Mouse (Mus musculus) heart, embryonic 14.5 days (tissue): ENCODE data around the gene Lhfpl2. TPM values are rescaled to one million over a fixed set of nuclear protein-coding genes. Genes with fewer than 3 reads are reported as not detected.
"Not testable (repeated sequence)": the region's sequence is repeated elsewhere in the genome, so short reads cannot be mapped to it uniquely, and the experiment has no call there.

Experiments used
- ATAC-seq: fragments of 200-750 bp; cut with Nextera tagmentation; 2 replicates; pipeline ENCODE4 v1.8.0; 2017; ENCODE audit warnings: low read depth, moderate TSS enrichment; ENCODE audit not compliant: insufficient number of reproducible peaks, insufficient read depth, low FRiP score
- H3K27ac ChIP-seq, 2 experiments: fragments of 200-500 bp in 1 of 2; fragments of 300-500 bp in 1 of 2; sonication (generic) in 1 of 2; replicated peaks in 1 of 2; 2 replicates each; pipeline ENCODE4 v1.5.1; 2012 to 2014; ENCODE audit warnings: low read depth in 2 of 2, low read length in 2 of 2, control low read depth in 1 of 2, mild to moderate bottlenecking in 1 of 2, mixed read lengths in 1 of 2; ENCODE audit not compliant: control insufficient read depth in 1 of 2, insufficient read depth in 1 of 2
- H3K27me3 ChIP-seq: fragments of 300-500 bp; sonication (generic); 2 replicates; pipeline ENCODE4 v1.6.1; 2014; ENCODE audit warnings: mild to moderate bottlenecking, low read length, control low read depth; ENCODE audit not compliant: control insufficient read depth, insufficient read depth
- H3K36me3 ChIP-seq: fragments of 300-500 bp; sonication (generic); 2 replicates; pipeline ENCODE4 v1.6.1; 2014; ENCODE audit warnings: mild to moderate bottlenecking, control low read depth, low read length, mixed read lengths; ENCODE audit not compliant: control insufficient read depth, insufficient read depth
- H3K4me1 ChIP-seq, 2 experiments: fragments of 200-500 bp in 1 of 2; fragments of 300-500 bp in 1 of 2; sonication (generic) in 1 of 2; 2 replicates each; pipeline ENCODE4 v1.6.1; 2012 to 2014; ENCODE audit warnings: low read length in 2 of 2, control low read depth in 1 of 2, mixed read lengths in 1 of 2; ENCODE audit not compliant: control insufficient read depth in 2 of 2, insufficient read depth in 2 of 2
- H3K4me2 ChIP-seq: fragments of 300-500 bp; sonication (generic); 2 replicates; pipeline ENCODE4 v1.6.1; 2014; ENCODE audit warnings: mild to moderate bottlenecking, low read length
- H3K4me3 ChIP-seq, 2 experiments: fragments of 200-500 bp in 1 of 2; fragments of 300-500 bp in 1 of 2; sonication (generic) in 1 of 2; 2 replicates each; pipeline ENCODE4 v1.5.1; 2012 to 2014; ENCODE audit warnings: low read length in 2 of 2, mild to moderate bottlenecking in 2 of 2, control low read depth in 1 of 2, low read depth in 1 of 2, moderate library complexity in 1 of 2; ENCODE audit not compliant: control insufficient read depth in 1 of 2, insufficient read depth in 1 of 2
- H3K9ac ChIP-seq: fragments of 300-500 bp; sonication (generic); 2 replicates; pipeline ENCODE4 v1.6.1; 2014; ENCODE audit warnings: mild to moderate bottlenecking, low read length
- H3K9me3 ChIP-seq: fragments of 300-500 bp; sonication (generic); 2 replicates; pipeline ENCODE4 v1.6.1; 2016; ENCODE audit warnings: low read length, control low read depth; ENCODE audit not compliant: control insufficient read depth
- WGBS: fragments of 180-500 bp; shearing (Covaris S2); extraction: QIAGEN DNeasy Blood & Tissue Kit; methylation state at CpG from one replicate; pipeline ENCODE4 v1.1.7; 2014; 5-methylcytosine and 5-hydroxymethylcytosine counted together
- polyA plus RNA-seq: library from polyadenylated mRNA; unstranded; fragments of >200 nt; fragmentation: Nextera tagmentation; extraction: Ambion mirVana; gene quantifications from 2 replicates; pipeline ENCODE4 v1.2.1, GENCODE M21; 2014

The Lhfpl2 gene
- 19.0 and 21.8 TPM in 2 replicates for polyA plus RNA-seq

GRCm38 (mm10) chr13:94057563-94058560, at the start of gene Lhfpl2:
Gene Lhfpl2, plus strand, starts transcription at chr13:94057796.
- Histone ChIP-seq H3K36me3 (no peaks in the 10 kb centered on the region), H3K27ac (peak within 1 kb of the TSS; percentile 27 to 88; a peak in 3 of 4 replicates), H3K9me3 (no peaks in the 10 kb centered on the region), H3K9ac (peak within 1 kb of the TSS; percentile 92), H3K27me3 (no peaks in the 10 kb centered on the region), H3K4me2 (peak within 1 kb of the TSS; percentile 96), H3K4me1 (peaks cover 3 to 17% of the 10 kb centered on the region in 2 experiments; a peak in 3 of 4 replicates), H3K4me3 (peak within 1 kb of the TSS; percentile 74 to 89)
- peak; percentile 80 for ATAC-seq
- under 1% methylated on average over 85 of the region's 85 CpGs for WGBS

DNA sequence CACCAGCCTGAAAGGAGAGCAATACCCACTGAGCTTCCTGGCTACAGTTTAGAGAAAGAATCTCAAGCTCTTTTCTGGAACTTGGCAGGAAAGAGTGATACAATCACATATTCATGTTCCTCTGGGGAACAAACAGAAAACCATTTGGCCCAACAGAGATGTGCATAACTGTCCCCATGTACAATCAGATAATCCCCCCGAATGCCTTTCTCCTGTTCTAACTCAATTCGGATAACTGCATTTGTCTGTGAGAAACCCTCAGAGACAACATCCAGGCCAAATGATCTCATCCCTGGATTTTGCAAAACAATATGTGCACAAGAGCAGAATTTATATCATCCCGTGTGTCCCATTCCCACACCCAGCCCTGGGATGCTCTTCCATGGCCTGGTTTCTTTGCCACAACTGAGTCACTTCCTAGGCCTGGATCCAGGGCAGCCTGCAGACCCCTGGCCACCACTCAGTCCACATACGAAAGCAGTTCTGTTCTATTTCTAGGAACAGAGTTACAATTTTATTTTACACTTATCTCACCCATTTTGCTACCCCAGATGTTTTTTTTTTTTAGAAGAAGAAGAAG, 45.5 kb upstream of the Lhfpl2 start:
- WGBS, result 75% methylated on average over 4 of the region's 4 CpGs
- Histone ChIP-seq H3K4me3 (no peak overlapping the region), H3K9ac (no peak overlapping the region), H3K36me3 (no peaks in the 10 kb centered on the region), H3K27ac (no peak overlapping the region), H3K27me3 (no peaks in the 10 kb centered on the region), H3K4me1 (no peaks in the 10 kb centered on the region), H3K9me3 (no peaks in the 10 kb centered on the region), H3K4me2 (no peak overlapping the region)
- ATAC-seq, result no peak

DNA sequence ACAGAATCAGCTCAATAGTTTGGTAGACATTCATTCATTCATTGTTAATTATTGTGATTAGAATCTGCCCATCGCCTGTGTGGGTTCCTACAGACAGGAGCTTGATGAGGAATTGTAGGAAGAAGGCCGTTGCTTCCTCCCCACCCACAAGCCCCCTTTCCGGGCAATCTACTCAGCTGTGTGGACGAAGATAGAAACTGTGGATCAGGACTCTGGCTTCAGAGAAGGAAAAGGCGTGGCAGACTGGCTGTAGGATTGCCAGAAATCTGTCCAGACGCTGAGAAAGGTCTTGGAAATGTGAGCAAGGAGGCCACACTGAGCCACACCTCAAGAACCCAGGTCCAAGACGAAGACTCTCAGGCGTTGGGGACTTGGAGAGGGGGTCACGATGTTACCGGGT, 43.6 kb upstream of the Lhfpl2 start:
- no peak for ATAC-seq
- no peaks in the 10 kb centered on the region for H3K9me3 ChIP-seq
- H3K4me3 ChIP-seq, result no peak overlapping the region
- 73% methylated on average over 10 of the region's 10 CpGs for WGBS
- no peak overlapping the region for H3K4me2 ChIP-seq
- no peaks in the 10 kb centered on the region for H3K4me1 ChIP-seq
- no peaks in the 10 kb centered on the region for H3K27me3 ChIP-seq
- H3K36me3 ChIP-seq, result no peaks in the 10 kb centered on the region
- H3K27ac ChIP-seq, result no peak overlapping the region
- H3K9ac ChIP-seq, result no peak overlapping the region

DNA sequence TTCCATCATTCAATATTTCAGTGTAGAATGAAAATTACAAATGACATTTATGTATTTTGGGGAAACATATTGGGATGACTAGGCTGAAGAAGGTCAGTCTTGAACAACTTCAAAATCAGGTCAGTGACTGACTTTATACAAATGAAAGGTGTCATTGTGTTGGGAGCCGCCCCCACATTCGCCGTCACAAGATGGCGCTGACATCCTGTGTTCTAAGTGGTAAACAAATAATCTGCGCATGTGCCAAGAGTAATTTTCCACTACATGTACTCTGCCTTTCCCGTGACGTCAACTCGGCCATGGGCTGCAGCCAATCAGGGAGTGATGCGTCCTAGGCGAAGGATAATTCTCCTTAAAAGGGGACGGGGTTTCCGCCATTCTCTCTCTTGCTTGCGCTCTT, 33.0 kb upstream of the Lhfpl2 start:
- ATAC-seq, H3K27ac ChIP-seq, H3K4me1 ChIP-seq, H3K36me3 ChIP-seq, H3K4me3 ChIP-seq, H3K9me3 ChIP-seq, H3K4me2 ChIP-seq, H3K27me3 ChIP-seq, H3K9ac ChIP-seq: not testable (repeated sequence)
- 66% methylated on average over 8 of the region's 13 CpGs for WGBS

DNA sequence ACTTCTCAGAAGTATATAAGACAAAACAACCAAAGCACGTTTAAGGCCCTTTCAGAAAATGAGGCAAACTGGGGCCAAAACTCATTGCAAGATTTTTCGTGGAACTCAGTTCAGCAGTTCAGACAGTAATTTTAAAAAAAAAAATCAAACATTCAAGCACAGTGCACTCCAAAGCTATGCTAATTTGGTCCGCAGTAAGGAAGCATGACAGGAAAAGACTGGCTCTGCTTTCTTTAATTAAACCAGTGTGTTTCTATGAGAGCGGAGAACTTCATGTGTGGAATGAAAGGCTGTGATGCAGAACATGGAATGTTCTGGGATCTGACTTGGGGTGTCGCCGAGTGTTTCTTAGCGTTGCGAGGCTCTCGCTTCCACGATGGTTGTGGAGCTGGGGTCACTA, 28.4 kb upstream of the Lhfpl2 start:
- Histone ChIP-seq H3K9me3 (0 out of 2 replicates have a peak, but pooled peaks cover 2% of the 10 kb centered on the region), H3K4me2 (no peak overlapping the region), H3K36me3 (no peaks in the 10 kb centered on the region), H3K4me3 (no peak overlapping the region), H3K27me3 (no peaks in the 10 kb centered on the region), H3K27ac (no peak overlapping the region), H3K9ac (no peak overlapping the region), H3K4me1 (no peaks in the 10 kb centered on the region)
- ATAC-seq, result no peak
- 88% methylated on average over 10 of the region's 10 CpGs for WGBS

DNA sequence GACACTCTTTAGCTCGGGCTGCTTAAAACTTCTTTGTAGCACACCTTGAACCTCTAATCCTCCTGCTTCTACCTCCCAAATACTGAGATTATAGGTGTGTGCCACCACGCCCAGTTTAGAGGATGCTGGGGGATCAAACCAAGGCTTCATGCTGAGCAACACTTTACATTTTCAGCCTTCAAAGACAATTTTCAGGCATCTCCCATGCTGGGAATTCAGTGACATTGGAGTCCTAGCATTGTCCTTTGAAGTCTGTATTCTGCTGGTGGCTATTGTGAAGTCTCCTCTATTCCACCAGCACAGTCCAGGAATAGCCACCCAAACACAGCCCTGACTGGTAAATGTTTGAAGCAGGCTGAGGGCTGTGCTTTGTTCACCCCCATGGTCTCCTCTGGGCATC, 27.0 kb upstream of the Lhfpl2 start:
- Histone ChIP-seq H3K9me3 (0 out of 2 replicates have a peak, but pooled peaks cover 2% of the 10 kb centered on the region), H3K4me2 (no peak overlapping the region), H3K27me3 (no peaks in the 10 kb centered on the region), H3K4me1 (no peaks in the 10 kb centered on the region), H3K27ac (no peak overlapping the region), H3K4me3 (no peak overlapping the region), H3K36me3 (no peaks in the 10 kb centered on the region), H3K9ac (no peak overlapping the region)
- 86% methylated on average over 2 of the region's 2 CpGs for WGBS
- ATAC-seq, result no peak

DNA sequence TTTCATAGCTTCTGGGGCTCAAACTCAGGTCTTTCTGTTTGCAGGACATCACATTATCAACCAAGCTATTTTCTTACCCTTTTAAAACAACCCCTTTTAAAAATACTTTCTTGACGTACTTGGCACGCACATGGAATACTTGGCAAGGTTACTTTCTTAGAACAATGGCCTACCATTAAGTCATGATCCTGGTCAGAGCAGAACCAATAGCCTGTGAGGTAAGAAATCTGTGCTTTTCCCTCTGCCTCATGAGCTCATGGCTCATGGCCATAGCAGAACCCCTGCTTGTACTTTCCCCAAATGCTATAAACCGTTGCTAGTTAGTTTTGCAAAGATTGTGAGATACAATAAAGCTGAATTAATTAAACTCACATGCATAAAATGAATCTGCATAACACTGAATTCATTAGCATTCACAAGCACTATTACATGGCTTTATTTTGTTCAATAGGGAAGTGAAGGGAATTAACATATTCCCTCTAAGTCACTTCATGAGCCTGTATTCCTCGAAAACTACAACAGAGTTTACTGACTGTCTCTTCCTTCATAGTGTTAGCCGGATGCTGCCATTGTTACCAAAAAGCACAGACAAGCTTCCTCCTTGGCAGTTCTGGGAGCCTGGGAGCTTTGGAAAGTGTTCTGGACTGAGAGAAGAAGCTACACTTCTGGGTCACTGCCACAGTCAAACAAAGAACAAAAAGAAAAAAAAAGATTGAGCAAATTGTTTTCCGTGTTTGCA, 20.1 kb upstream of the Lhfpl2 start:
- H3K9me3 ChIP-seq, result 0 out of 2 replicates have a peak, but pooled peaks cover 2% of the 10 kb centered on the region
- no peaks in the 10 kb centered on the region for H3K27me3 ChIP-seq
- H3K4me2 ChIP-seq, result peak overlapping the region; percentile 1; the same call in 1 of the 2 replicates
- peak overlapping the region; percentile 38 to 80 for H3K27ac ChIP-seq
- no peak for ATAC-seq
- no peak overlapping the region for H3K9ac ChIP-seq
- no peak overlapping the region for H3K4me3 ChIP-seq
- 20% methylated on average over 6 of the region's 6 CpGs for WGBS
- H3K36me3 ChIP-seq, result no peaks in the 10 kb centered on the region
- H3K4me1 ChIP-seq, result peaks cover 7 to 17% of the 10 kb centered on the region in 2 experiments
